Mouse (Mus musculus) neutrophil, adult 65 days (primary cell): Measurements from ENCODE around the gene Erg. TPM values are rescaled to one million over a fixed set of nuclear protein-coding genes. Genes with fewer than 3 reads are reported as not detected.

Source experiments
- total RNA-seq: library from RNA; stranded (reverse); gene quantifications from 2 replicates; pipeline ENCODE4 v1.2.4, GENCODE M21; 2023

Erg gene
- 35.6 and 36.1 TPM in 2 replicates for total RNA-seq

GRCm38 (mm10) chr16:95586311-95586602 lies at the start of gene Erg:
TSS of gene Erg (minus strand) at chr16:95586593.

Other genes starting within 250 kb of the Erg start
- gene Ets2, start 115.5 kb upstream of the Erg start, total RNA-seq = 323 and 337 TPM in 2 replicates